Mouse (Mus musculus) gastrocnemius, adult 2 months (tissue): ENCODE data around the gene Gdf11. TPM values are rescaled to one million over a fixed set of nuclear protein-coding genes. Genes with fewer than 3 reads are reported as not detected.

Experiments used
- DNase-seq: peaks from one replicate; pipeline ENCODE4 v3.0.0; 2022
- H3K27ac ChIP-seq: fragments of 200-600 bp; 2 replicates; pipeline ENCODE4 v1.8.1; 2022; ENCODE audit warnings: mild to moderate bottlenecking
- H3K4me3 ChIP-seq: fragments of 200-600 bp; 2 replicates; pipeline ENCODE4 v1.8.1; 2022; ENCODE audit warnings: mild to moderate bottlenecking, moderate library complexity
- CTCF ChIP-seq: fragments of 200-600 bp; IDR thresholded peaks from 2 replicates; pipeline ENCODE4 v1.8.1; 2022; ENCODE audit warnings: antibody characterized with exemption, mild to moderate bottlenecking, moderate library complexity
- intact Hi-C: fragments of 180-260 bp; cut with DNase I; formaldehyde crosslinking; loops from one replicate; pipeline ENCODE4 v1.15.1; 2025
- total RNA-seq, 2 experiments: library from RNA; stranded (reverse); gene quantifications; 2 replicates each; pipeline ENCODE4 v1.2.3; 2021

Gdf11 gene
- total RNA-seq, 2 experiments from 2014 or later: 4.8 to 5.2 TPM

- no peak for TF ChIP-seq CTCF
- no peak overlapping the region for H3K4me3 ChIP-seq
- intact Hi-C loops: no loop called here
- no peak overlapping the region for H3K27ac ChIP-seq
- no peak for DNase-seq
Measured at GRCm38 (mm10) chr10:128878811-128879210, 12.7 kb downstream of the Gdf11 start.

DNA sequence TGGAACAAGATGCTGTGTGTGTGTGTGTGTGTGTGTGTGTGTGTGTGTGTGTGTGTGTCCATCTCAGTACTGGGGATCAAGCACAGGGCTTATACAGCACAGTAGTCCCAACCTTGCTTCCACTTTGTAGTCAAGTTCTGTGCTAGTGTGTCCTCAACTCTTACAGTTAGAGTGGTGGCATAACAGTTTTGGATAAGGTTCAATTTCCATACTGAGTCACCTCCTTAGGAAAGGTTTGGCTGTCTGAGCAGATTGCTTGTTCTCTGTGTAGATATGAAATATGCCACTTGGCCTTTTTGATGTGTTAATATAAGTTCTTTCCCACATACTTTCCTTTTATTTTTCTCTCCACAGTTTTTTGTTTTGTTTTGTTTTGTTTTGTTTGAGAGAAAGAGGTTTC is 13.2 kb downstream of the Gdf11 start:
- no peak for DNase-seq
- TF ChIP-seq CTCF: no peak
- no peak overlapping the region for H3K27ac ChIP-seq
- no peak overlapping the region for H3K4me3 ChIP-seq
- intact Hi-C loops: no loop called here

- no peak for DNase-seq
- no peak overlapping the region for H3K4me3 ChIP-seq
- intact Hi-C loops: no loop called here
- H3K27ac ChIP-seq: no peak overlapping the region
- no peak for TF ChIP-seq CTCF
Measured at GRCm38 (mm10) chr10:128870341-128870740, 21.2 kb downstream of the Gdf11 start.

DNA sequence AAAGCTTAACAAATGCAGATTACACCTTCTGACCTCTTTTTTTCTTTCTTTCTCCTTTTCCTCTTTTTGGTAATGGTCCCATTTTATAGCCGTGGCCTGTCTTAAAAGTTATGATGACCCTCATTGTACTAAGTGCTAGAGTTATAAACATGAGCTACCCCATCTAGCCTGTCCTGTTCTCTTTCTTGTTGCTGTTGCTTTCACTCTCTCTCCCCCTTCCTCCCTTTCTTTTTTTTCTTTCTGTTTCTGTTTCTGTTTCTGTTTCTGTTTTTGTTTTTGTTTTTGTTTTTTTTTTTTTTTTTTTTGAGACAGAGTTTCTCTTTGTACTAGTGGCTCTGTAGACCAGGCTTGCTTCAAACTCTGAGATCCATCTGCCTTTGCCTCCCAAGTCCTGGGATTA is 25.0 kb downstream of the Gdf11 start:
- no peak for DNase-seq
- TF ChIP-seq CTCF: no peak
- no peak overlapping the region for H3K4me3 ChIP-seq
- intact Hi-C loops: no loop called here
- H3K27ac ChIP-seq: no peak overlapping the region

DNA sequence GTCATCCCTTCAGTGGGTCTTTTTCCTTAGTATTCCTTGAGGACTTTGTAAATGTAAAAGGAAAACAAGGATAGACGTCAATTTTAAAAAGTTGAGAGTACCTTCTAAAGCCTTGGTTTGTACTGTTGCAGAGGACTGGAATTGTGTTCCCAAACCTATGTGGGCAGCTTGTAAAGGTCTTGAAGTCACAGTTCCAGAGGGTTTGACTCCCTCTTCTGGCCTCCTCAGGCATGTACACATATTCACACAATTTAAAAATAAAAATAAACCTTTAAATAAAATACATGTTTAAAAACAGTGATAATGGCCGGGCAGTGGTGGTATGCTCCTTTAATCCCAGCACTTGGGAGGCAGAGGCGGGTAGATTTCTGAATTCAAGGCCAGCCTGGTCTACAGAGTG is 25.5 kb downstream of the Gdf11 start:
- H3K4me3 ChIP-seq: no peak overlapping the region
- no peak overlapping the region for H3K27ac ChIP-seq
- TF ChIP-seq CTCF: peak; percentile 50
- DNase-seq: no peak
- intact Hi-C loops: no loop called here

DNA sequence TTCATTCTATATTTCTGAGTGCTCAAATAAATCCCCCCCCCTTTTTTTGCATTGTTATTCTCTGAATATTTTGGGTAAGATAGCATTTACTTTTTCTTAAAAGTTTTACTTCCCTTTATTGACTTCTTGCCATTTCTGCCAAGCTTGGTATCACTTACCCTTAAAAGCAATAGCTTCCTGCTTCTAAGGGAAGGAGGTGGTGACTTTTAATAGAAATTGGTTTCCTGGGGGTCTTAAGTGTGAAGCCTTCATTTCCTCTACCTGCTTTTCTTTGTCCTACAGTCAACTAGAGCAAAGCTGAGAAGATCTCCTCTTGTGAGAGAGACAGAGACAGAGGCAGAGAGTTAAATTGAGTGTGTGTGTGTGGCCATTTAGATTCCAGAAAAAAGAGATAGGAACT is 30.3 kb downstream of the Gdf11 start:
- no peak overlapping the region for H3K27ac ChIP-seq
- no peak for TF ChIP-seq CTCF
- intact Hi-C loops: no loop called here
- no peak overlapping the region for H3K4me3 ChIP-seq
- DNase-seq: no peak

- no peak for TF ChIP-seq CTCF
- intact Hi-C loops: no loop called here
- DNase-seq: no peak
- Histone ChIP-seq H3K27ac (no peak overlapping the region), H3K4me3 (no peak overlapping the region)
Measured at GRCm38 (mm10) chr10:128850339-128850738, 41.2 kb downstream of the Gdf11 start.

- Histone ChIP-seq H3K27ac (no peak overlapping the region), H3K4me3 (no peak overlapping the region)
- DNase-seq: no peak
- intact Hi-C loops: no loop called here
- TF ChIP-seq CTCF: no peak
Measured at GRCm38 (mm10) chr10:128848426-128848825, 43.1 kb downstream of the Gdf11 start.

- TF ChIP-seq CTCF: no peak
- no peak for DNase-seq
- no peak overlapping the region for H3K27ac ChIP-seq
- intact Hi-C loops: no loop called here
- H3K4me3 ChIP-seq: no peak overlapping the region
Measured at GRCm38 (mm10) chr10:128846664-128847063, 44.9 kb downstream of the Gdf11 start.

GRCm38 (mm10) chr10:128845516-128845915 is 46.0 kb downstream of the Gdf11 start:
- no peak for DNase-seq
- Histone ChIP-seq H3K27ac (no peak overlapping the region), H3K4me3 (no peak overlapping the region)
- TF ChIP-seq CTCF: peak; percentile 74
- intact Hi-C loops: loop anchor here (1.0 kb wide), 1 partner anchor 50 kb away; no protein-coding TSS in a partner anchor

DNA sequence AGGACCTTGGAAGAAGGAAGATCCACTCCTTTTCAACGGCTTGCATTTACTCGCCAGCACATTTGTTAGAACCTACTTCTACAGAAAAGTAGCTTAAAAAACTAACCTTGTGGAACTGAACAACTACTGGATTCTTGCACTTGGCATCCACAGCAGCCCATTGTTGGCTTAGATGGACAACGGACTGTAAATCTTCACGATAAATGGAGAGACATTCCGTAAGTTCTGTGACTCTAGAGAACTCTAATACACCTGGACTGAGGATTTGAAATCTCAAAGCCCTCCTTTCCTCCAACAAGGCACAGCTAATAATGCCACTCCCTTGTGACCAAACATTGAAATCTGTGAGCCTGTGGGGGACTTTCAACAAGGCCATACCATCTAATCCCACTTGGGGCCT is 48.3 kb downstream of the Gdf11 start:
- no peak for TF ChIP-seq CTCF
- intact Hi-C loops: loop anchor here (5.0 kb wide), 1 partner anchor 134 kb away; no protein-coding TSS in a partner anchor
- H3K4me3 ChIP-seq: no peak overlapping the region
- H3K27ac ChIP-seq: no peak overlapping the region
- DNase-seq: no peak

DNA sequence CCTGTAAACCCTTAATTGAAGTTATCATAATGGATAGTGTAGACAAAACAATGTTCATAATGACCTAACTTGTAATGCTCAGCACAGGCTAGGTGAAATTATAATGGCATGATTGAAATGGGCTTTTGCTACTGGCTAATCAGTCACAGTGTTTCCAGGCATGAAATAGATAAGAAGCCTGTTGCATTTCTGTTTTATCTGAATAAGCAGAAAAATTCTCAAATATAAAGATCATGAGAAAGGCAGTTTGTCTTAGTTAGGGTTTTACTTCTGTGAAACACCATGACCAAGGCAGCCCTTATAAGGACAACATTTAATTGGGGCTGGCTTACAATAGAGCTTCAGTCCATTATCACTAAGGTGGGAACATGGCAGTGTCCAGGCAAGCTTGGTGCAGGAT is 50.9 kb downstream of the Gdf11 start:
- Histone ChIP-seq H3K4me3 (no peak overlapping the region), H3K27ac (no peak overlapping the region)
- no peak for TF ChIP-seq CTCF
- intact Hi-C loops: loop anchor here (5.0 kb wide), 1 partner anchor 137 kb away; no protein-coding TSS in a partner anchor
- no peak for DNase-seq

GRCm38 (mm10) chr10:128839434-128839833 is 52.1 kb downstream of the Gdf11 start:
- Histone ChIP-seq H3K4me3 (no peak overlapping the region), H3K27ac (no peak overlapping the region)
- no peak for TF ChIP-seq CTCF
- intact Hi-C loops: no loop called here
- DNase-seq: no peak

DNA sequence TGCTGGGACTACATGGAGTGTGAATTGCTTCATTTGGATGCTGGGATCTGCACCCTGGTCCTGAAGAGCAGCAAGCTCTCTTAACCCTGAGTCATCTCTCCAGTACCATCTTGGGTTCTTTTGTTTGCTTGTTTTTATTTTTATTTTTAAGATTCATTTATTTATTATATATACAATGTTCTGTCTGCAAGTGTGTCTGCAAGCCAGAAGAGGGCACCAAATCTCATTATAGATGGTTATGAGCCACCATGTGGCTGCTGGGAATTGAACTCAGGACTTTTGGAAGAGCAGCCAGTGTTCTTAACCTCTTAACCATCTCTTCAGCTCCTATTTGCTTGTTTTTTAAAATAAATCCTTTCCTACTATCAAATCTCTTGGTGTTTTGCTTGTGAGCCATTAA is 54.1 kb downstream of the Gdf11 start:
- peak; percentile 33; the same call in 1 of the 2 replicates for TF ChIP-seq CTCF
- intact Hi-C loops: no loop called here
- no peak for DNase-seq
- Histone ChIP-seq H3K27ac (no peak overlapping the region), H3K4me3 (no peak overlapping the region)

Other genes with a start within 250 kb of the Gdf11 start
- gene Ikzf4, start 245.7 kb downstream of the Gdf11 start, total RNA-seq: 1 to 10 TPM in 1 of 2 experiments, under 1 TPM in 1; 0.45 to 3.4 TPM
- 10 to 100 TPM; 22.5 to 27.7 TPM for gene Suox, start 217.6 kb downstream of the Gdf11 start, total RNA-seq
- 10 to 100 TPM; 90.3 to 94.5 TPM for gene Rab5b, start 195.5 kb downstream of the Gdf11 start, total RNA-seq
- not detected for gene Pmel, start 187.5 kb downstream of the Gdf11 start, total RNA-seq
- gene Cdk2, start 186.7 kb downstream of the Gdf11 start, total RNA-seq: 1 to 10 TPM; 3.0 to 3.2 TPM
- 1 to 10 TPM; 8.8 to 9.7 TPM for gene Dgka, start 146.9 kb downstream of the Gdf11 start, total RNA-seq
- gene Pym1, start 143.8 kb downstream of the Gdf11 start, total RNA-seq: 10 to 100 TPM in 1 of 2 experiments, 1 to 10 TPM in 1; 9.9 to 11.8 TPM
- 1 to 10 TPM; 1.0 to 1.5 TPM for gene Mmp19, start 100.8 kb downstream of the Gdf11 start, total RNA-seq
- gene Dnajc14, start 87.7 kb downstream of the Gdf11 start, total RNA-seq: 10 to 100 TPM; 20.1 to 26.2 TPM
- gene Tmem198b, start 87.3 kb downstream of the Gdf11 start, total RNA-seq: 1 to 10 TPM; 2.2 to 3.6 TPM
- gene Sarnp, start 74.4 kb downstream of the Gdf11 start, total RNA-seq: 10 to 100 TPM; 30.5 to 33.8 TPM
- gene Ormdl2, start 70.1 kb downstream of the Gdf11 start, total RNA-seq: 1 to 10 TPM; 3.5 to 4.5 TPM
- gene Cd63, start 9.3 kb upstream of the Gdf11 start, total RNA-seq: 100 to 1,000 TPM; 124 to 132 TPM
- 1 to 10 TPM; 5.1 to 5.2 TPM for gene Rdh5, start 31.2 kb upstream of the Gdf11 start, total RNA-seq
- gene Bloc1s1, start 32.3 kb upstream of the Gdf11 start, total RNA-seq: 100 to 1,000 TPM; 137 to 169 TPM
- 10 to 100 TPM; 58.4 to 72.9 TPM for gene Itga7, start 42.1 kb upstream of the Gdf11 start, total RNA-seq
- gene Mettl7b, start 69.3 kb upstream of the Gdf11 start, total RNA-seq: not detected
- not detected for gene Olfr9, start 97.7 kb upstream of the Gdf11 start, total RNA-seq
- not detected for gene Olfr763, start 119.1 kb upstream of the Gdf11 start, total RNA-seq
- gene Olfr764-ps1, start 148.2 kb upstream of the Gdf11 start, total RNA-seq: not detected
- not detected for gene Olfr765, start 158.3 kb upstream of the Gdf11 start, total RNA-seq
- gene Olfr766-ps1, start 177.3 kb upstream of the Gdf11 start, total RNA-seq: not detected
- not detected for gene Olfr767, start 191.2 kb upstream of the Gdf11 start, total RNA-seq
- gene Olfr768, start 207.7 kb upstream of the Gdf11 start, total RNA-seq: not detected
- gene Olfr769, start 226.1 kb upstream of the Gdf11 start, total RNA-seq: not detected
- not detected for gene Olfr770, start 247.3 kb upstream of the Gdf11 start, total RNA-seq